Mouse (Mus musculus): ENCODE data around the gene Six4.

DNA sequence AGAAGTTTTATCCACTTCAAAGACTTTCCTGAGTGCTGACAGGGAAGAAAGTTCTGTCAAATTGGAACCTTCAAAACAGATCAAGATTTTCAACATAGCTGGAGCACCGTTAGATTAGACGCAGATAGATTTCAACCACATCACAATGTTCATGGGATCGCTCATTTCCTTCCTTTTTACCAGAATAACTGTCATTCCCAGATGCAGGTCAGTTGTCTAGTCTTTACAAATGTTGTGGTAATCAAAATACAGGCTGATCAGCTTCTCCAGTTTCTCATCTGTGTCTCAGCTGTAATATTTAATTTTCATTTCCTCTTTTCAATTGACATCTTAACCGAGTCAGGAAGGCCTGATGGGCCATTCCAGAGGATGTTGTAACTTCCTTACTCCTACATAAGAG lies 29.5 kb downstream of the Six4 start:
- TF ChIP-seq CEBPB (IDR thresholded peaks at IDR 0.05; ENCODE audit: insufficient read depth, poor library complexity, severe bottlenecking) (no peak), USF1 (IDR thresholded peaks at IDR 0.05; ENCODE audit: low read depth) (no peak), POLR2AphosphoS2 (IDR thresholded peaks at IDR 0.05; ENCODE audit: insufficient read length, low read depth) (no peak), POLR2A (IDR thresholded peaks at IDR 0.05; ENCODE audit: insufficient read length, low read depth) (no peak), MYOG (IDR thresholded peaks at IDR 0.05; ENCODE audit: control insufficient read depth in 1 of 3, insufficient read depth in 1 of 3, insufficient read length in 2 of 3, low read depth in 2 of 3) (no peak), TCF12 (IDR thresholded peaks at IDR 0.05; ENCODE audit: insufficient read depth, poor library complexity, severe bottlenecking) (no peak)
